Mouse (Mus musculus) forebrain, embryonic 11.5 days (tissue): ENCODE measurements around the gene Rit1. TPM values are rescaled to one million over a fixed set of nuclear protein-coding genes. Genes with fewer than 3 reads are reported as not detected.
A peak's percentile ranks its signal among the peaks of the same experiment; 100 is the strongest.

Experiments used
- ATAC-seq: fragments of 200-750 bp; cut with Nextera tagmentation; replicated peaks from 2 replicates; pipeline ENCODE4 v1.8.0; 2017; ENCODE audit warnings: moderate TSS enrichment; ENCODE audit not compliant: low FRiP score
- DNase-seq: peaks from one replicate; pipeline ENCODE4 v3.0.0-alpha.2; 2017; ENCODE audit warnings: low spot score
- H3K27ac ChIP-seq: fragments of 300-500 bp; sonication (generic); 2 replicates; pipeline ENCODE4 v1.5.1; 2014; ENCODE audit warnings: low read depth, low read length
- H3K27me3 ChIP-seq: fragments of 300-500 bp; sonication (generic); 2 replicates; pipeline ENCODE4 v1.6.1; 2014; ENCODE audit warnings: mild to moderate bottlenecking, low read length, mixed read lengths; ENCODE audit not compliant: control insufficient read depth, insufficient read depth
- H3K36me3 ChIP-seq: fragments of 300-500 bp; sonication (generic); 2 replicates; pipeline ENCODE4 v1.6.1; 2014; ENCODE audit warnings: mild to moderate bottlenecking, low read length, moderate library complexity, mixed read lengths; ENCODE audit not compliant: control insufficient read depth, insufficient read depth
- H3K4me1 ChIP-seq: fragments of 300-500 bp; sonication (generic); replicated peaks from 2 replicates; pipeline ENCODE4 v1.6.1; 2014; ENCODE audit warnings: low read length, mixed read lengths; ENCODE audit not compliant: control insufficient read depth, insufficient read depth
- H3K4me2 ChIP-seq: fragments of 300-500 bp; sonication (generic); 2 replicates; pipeline ENCODE4 v1.6.1; 2014; ENCODE audit warnings: low read depth, mild to moderate bottlenecking, low read length, moderate library complexity, mixed read lengths; ENCODE audit not compliant: severe bottlenecking
- H3K4me3 ChIP-seq: fragments of 300-500 bp; sonication (generic); 2 replicates; pipeline ENCODE4 v1.5.1; 2014; ENCODE audit warnings: low read depth, low read length
- H3K9ac ChIP-seq: fragments of 300-500 bp; sonication (generic); 2 replicates; pipeline ENCODE4 v1.6.1; 2014; ENCODE audit warnings: low read length
- H3K9me3 ChIP-seq: fragments of 300-500 bp; sonication (generic); 2 replicates; pipeline ENCODE4 v1.6.1; 2016; ENCODE audit warnings: low read length, mixed read lengths; ENCODE audit not compliant: control insufficient read depth
- WGBS: fragments of 180-500 bp; shearing (Covaris S2); extraction: QIAGEN DNeasy Blood & Tissue Kit; methylation state at CpG from one replicate; pipeline ENCODE4 v1.1.7; 2014; 5-methylcytosine and 5-hydroxymethylcytosine counted together
- polyA plus RNA-seq: library from polyadenylated mRNA; unstranded; fragments of >200 nt; fragmentation: Nextera tagmentation; extraction: Ambion mirVana; gene quantifications from 2 replicates; pipeline ENCODE4 v1.2.1, GENCODE M21; 2014

Rit1 gene
- polyA plus RNA-seq, 1 experiment from 2014 or later, result 37.9 TPM

DNA sequence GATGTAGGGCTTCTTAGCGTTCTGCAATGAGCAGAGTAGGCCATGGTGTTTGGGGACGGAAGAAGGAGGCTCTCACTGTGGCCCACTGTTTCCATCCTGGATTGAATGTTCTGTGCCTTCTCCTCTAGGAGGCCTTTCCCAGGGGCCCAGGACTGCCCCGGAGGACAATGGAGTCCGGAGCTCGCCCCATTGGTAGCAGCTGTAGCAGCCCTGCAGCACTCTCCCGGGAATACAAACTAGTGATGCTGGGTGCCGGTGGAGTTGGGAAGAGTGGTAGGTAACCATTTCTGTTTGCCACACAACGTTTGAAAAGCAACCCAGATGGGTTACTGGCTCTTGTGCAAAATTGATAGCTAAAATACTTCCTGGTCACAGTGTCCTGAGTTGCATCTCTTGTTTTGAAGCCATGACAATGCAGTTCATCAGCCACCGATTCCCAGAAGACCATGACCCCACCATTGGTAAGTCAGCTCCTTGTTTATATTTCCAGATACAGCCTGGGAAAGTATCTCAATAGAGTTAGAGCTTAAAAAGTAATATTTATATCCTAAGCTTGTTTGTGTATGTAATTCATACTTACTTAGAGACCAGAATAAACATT, 660 bp downstream of the Rit1 start:
- no peaks in the 10 kb centered on the region for H3K9me3 ChIP-seq
- no peak overlapping the region for H3K27ac ChIP-seq
- H3K4me1 ChIP-seq, result no peaks in the 10 kb centered on the region
- peak overlapping the region; percentile 66 for H3K9ac ChIP-seq
- peak overlapping the region; percentile 62 for H3K4me3 ChIP-seq
- no peaks in the 10 kb centered on the region; the same call in 1 of the 2 replicates for H3K36me3 ChIP-seq
- peak; percentile 68 for ATAC-seq
- WGBS, result 9% methylated on average over 9 of the region's 9 CpGs
- no peaks in the 10 kb centered on the region for H3K27me3 ChIP-seq
- peak; percentile 61 for DNase-seq
- H3K4me2 ChIP-seq, result peak overlapping the region; percentile 57

- Histone ChIP-seq H3K4me1 (no peaks in the 10 kb centered on the region), H3K4me3 (no peak overlapping the region; the same call in 1 of the 2 replicates), H3K27me3 (no peaks in the 10 kb centered on the region), H3K9ac (no peak overlapping the region), H3K27ac (no peak overlapping the region), H3K4me2 (no peak overlapping the region), H3K36me3 (no peaks in the 10 kb centered on the region; the same call in 1 of the 2 replicates), H3K9me3 (no peaks in the 10 kb centered on the region)
- DNase-seq, result no peak
- WGBS, result 77% methylated on average over 1 of the region's 1 CpGs
- no peak for ATAC-seq
These were observed 1.2 kb downstream of the Rit1 start for GRCm38 (mm10) chr3:88717831-88718230.

GRCm38 (mm10) chr3:88719098-88719497, 2.5 kb downstream of the Rit1 start:
- Histone ChIP-seq H3K4me1 (no peaks in the 10 kb centered on the region), H3K4me2 (no peak overlapping the region), H3K9me3 (no peaks in the 10 kb centered on the region), H3K36me3 (no peaks in the 10 kb centered on the region; the same call in 1 of the 2 replicates), H3K27me3 (no peaks in the 10 kb centered on the region), H3K27ac (no peak overlapping the region), H3K9ac (no peak overlapping the region), H3K4me3 (no peak overlapping the region)
- ATAC-seq (no peak), DNase-seq (no peak)
- 82% methylated on average over 2 of the region's 2 CpGs for WGBS

- no peak overlapping the region for H3K4me2 ChIP-seq
- DNase-seq (no peak), ATAC-seq (no peak)
- H3K27me3 ChIP-seq, result no peaks in the 10 kb centered on the region
- 92% methylated on average over 2 of the region's 2 CpGs for WGBS
- H3K4me1 ChIP-seq, result no peaks in the 10 kb centered on the region
- no peak overlapping the region for H3K4me3 ChIP-seq
- no peaks in the 10 kb centered on the region for H3K9me3 ChIP-seq
- no peak overlapping the region for H3K9ac ChIP-seq
- peaks cover 4% of the 10 kb centered on the region for H3K36me3 ChIP-seq
- H3K27ac ChIP-seq, result no peak overlapping the region
These were observed 19.9 kb downstream of the Rit1 start for GRCm38 (mm10) chr3:88736556-88736955.

- DNase-seq, result peak; percentile 68
- H3K4me1 ChIP-seq, result no peaks in the 10 kb centered on the region
- no peaks in the 10 kb centered on the region for H3K27me3 ChIP-seq
- H3K36me3 ChIP-seq, result peaks cover 9% of the 10 kb centered on the region
- H3K27ac ChIP-seq, result no peak overlapping the region
- H3K4me3 ChIP-seq, result no peak overlapping the region
- no peak overlapping the region for H3K9ac ChIP-seq
- no peak overlapping the region for H3K4me2 ChIP-seq
- 62% methylated on average over 3 of the region's 3 CpGs for WGBS
- no peaks in the 10 kb centered on the region for H3K9me3 ChIP-seq
- ATAC-seq, result no peak
These were observed 22.0 kb downstream of the Rit1 start for GRCm38 (mm10) chr3:88738641-88739040.

GRCm38 (mm10) chr3:88740147-88740546, 23.5 kb downstream of the Rit1 start:
- no peak overlapping the region for H3K4me2 ChIP-seq
- WGBS, result 97% methylated on average over 3 of the region's 3 CpGs
- no peaks in the 10 kb centered on the region for H3K4me1 ChIP-seq
- ATAC-seq, result no peak
- peaks cover 16% of the 10 kb centered on the region for H3K36me3 ChIP-seq
- no peak overlapping the region for H3K27ac ChIP-seq
- DNase-seq, result no peak
- H3K27me3 ChIP-seq, result no peaks in the 10 kb centered on the region
- H3K9ac ChIP-seq, result no peak overlapping the region
- H3K9me3 ChIP-seq, result no peaks in the 10 kb centered on the region
- no peak overlapping the region for H3K4me3 ChIP-seq

DNA sequence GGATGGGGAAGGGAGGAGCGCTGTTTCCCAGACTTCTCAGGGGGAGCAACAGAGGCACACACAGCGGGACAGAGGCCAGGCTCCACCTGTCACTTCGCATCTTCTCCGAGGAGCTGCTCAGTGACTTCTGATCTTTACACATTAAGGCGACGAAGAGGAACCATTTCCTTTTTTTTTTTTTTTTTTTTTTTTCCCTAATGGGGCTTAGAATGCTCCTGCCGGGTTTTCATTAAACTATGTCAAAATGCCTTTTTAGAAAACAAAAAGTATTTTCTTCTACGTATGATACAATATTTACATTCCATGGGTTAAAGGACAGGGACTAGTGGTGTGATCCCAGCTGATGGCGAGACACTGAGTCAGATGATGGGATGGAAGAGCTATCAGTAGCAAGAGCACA, 28.9 kb downstream of the Rit1 start:
- peaks cover 24% of the 10 kb centered on the region for H3K9me3 ChIP-seq
- no peak overlapping the region for H3K4me3 ChIP-seq
- no peak overlapping the region for H3K27ac ChIP-seq
- WGBS, result 93% methylated on average over 9 of the region's 9 CpGs
- DNase-seq (no peak), ATAC-seq (no peak)
- peaks cover 61% of the 10 kb centered on the region for H3K36me3 ChIP-seq
- H3K4me1 ChIP-seq, result no peaks in the 10 kb centered on the region
- no peak overlapping the region for H3K4me2 ChIP-seq
- H3K27me3 ChIP-seq, result no peaks in the 10 kb centered on the region
- H3K9ac ChIP-seq, result no peak overlapping the region

- 96% methylated on average over 15 of the region's 15 CpGs for WGBS
- DNase-seq (no peak), ATAC-seq (no peak)
- Histone ChIP-seq H3K9ac (no peak overlapping the region), H3K27ac (no peak overlapping the region), H3K36me3 (peaks cover 66% of the 10 kb centered on the region), H3K27me3 (no peaks in the 10 kb centered on the region), H3K4me3 (no peak overlapping the region), H3K4me1 (no peaks in the 10 kb centered on the region), H3K9me3 (peaks cover 24% of the 10 kb centered on the region), H3K4me2 (no peak overlapping the region)
These were observed 29.7 kb downstream of the Rit1 start for GRCm38 (mm10) chr3:88746139-88746870.

DNA sequence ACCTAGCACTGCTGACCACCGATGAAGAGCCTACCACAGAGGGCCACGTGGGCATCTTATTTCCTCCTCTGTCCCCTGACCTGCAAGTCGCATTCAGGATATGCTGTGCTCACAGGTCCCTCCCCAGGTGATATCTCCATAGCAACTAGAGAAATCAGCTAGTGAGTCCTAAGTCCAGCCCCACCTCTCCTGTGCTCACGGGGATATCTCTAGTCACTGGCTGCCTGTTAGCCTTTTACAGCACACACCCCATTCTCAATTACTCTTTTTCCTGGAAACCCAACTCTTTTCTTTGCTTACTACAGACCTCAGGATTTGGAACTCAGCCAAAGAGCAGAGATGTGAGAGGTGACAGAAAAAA, 30.2 kb downstream of the Rit1 start:
- Histone ChIP-seq H3K9ac (no peak overlapping the region), H3K27me3 (no peaks in the 10 kb centered on the region), H3K36me3 (peaks cover 66% of the 10 kb centered on the region), H3K27ac (no peak overlapping the region), H3K4me1 (no peaks in the 10 kb centered on the region), H3K4me2 (no peak overlapping the region), H3K9me3 (peaks cover 24% of the 10 kb centered on the region), H3K4me3 (no peak overlapping the region)
- DNase-seq (no peak), ATAC-seq (no peak)
- WGBS, result 97% methylated on average over 4 of the region's 4 CpGs
